Mouse (Mus musculus): ENCODE results near the gene Cpne4. TPM values are rescaled to one million over a fixed set of nuclear protein-coding genes. Genes with fewer than 3 reads are reported as not detected.

The Cpne4 gene
- total and polyA plus RNA-seq, 3 experiments: not detected

GRCm38 (mm10) chr9:104913327-104913726, 366.2 kb downstream of the Cpne4 start:
- no peaks in the 10 kb centered on the region for H3K79me2 ChIP-seq (ENCODE audit: control insufficient read depth, insufficient read depth, low read length, poor library complexity)
- no peaks in the 10 kb centered on the region for H3K36me3 ChIP-seq (ENCODE audit: control insufficient read depth in 1 of 2, insufficient read depth in 2 of 2, low read length in 2 of 2)
- TF ChIP-seq MEF2A (IDR thresholded peaks at IDR 0.05; ENCODE audit: extremely low read depth, insufficient replicate concordance, low read depth, low read length, poor library complexity, severe bottlenecking): no peak
- no peak for TF ChIP-seq MYC (IDR thresholded peaks at IDR 0.05; ENCODE audit: low read depth, low read length)
- TF ChIP-seq KAT2A (conservative IDR thresholded peaks at IDR 0.05; ENCODE audit: low read depth, low read length): no peak
- no peak for TF ChIP-seq ZMIZ1 (IDR thresholded peaks at IDR 0.05; ENCODE audit: low read depth, low read length)
- no peak for TF ChIP-seq POLR2AphosphoS5 (IDR thresholded peaks at IDR 0.05; ENCODE audit: borderline replicate concordance, low read depth, low read length)
- TF ChIP-seq USF1 (IDR thresholded peaks at IDR 0.05; ENCODE audit: low read depth, low read length): no peak
- TF ChIP-seq POLR2A (IDR thresholded peaks at IDR 0.05; ENCODE audit: control insufficient read depth in 1 of 2, insufficient read depth in 1 of 2, low read depth in 1 of 2, low read length in 2 of 2, poor library complexity in 1 of 2): no peak
- TF ChIP-seq HCFC1 (IDR thresholded peaks at IDR 0.05; ENCODE audit: low read depth, low read length): no peak
- TF ChIP-seq ETS1 (IDR thresholded peaks at IDR 0.05; ENCODE audit: low read depth, low read length): no peak
- TF ChIP-seq NELFE (IDR thresholded peaks at IDR 0.05; ENCODE audit: low read depth, low read length): no peak
- no peak for TF ChIP-seq GATA1 (IDR thresholded peaks at IDR 0.05; ENCODE audit: low read depth, low read length)
- TF ChIP-seq ZNF384 (IDR thresholded peaks at IDR 0.05; ENCODE audit: low read depth, low read length): no peak
- TF ChIP-seq RAD21 (IDR thresholded peaks at IDR 0.05; ENCODE audit: low read depth, low read length): no peak
- TF ChIP-seq JUND (IDR thresholded peaks at IDR 0.05; ENCODE audit: low read depth, low read length): no peak

GRCm38 (mm10) chr9:104921197-104921596, 374.1 kb downstream of the Cpne4 start:
- no peak overlapping the region for H3K27ac ChIP-seq (ENCODE audit: control insufficient read depth, low read depth, low read length)
- no peak for DNase-seq (ENCODE audit: low read depth, low spot score)
- no peak for TF ChIP-seq KAT2A (conservative IDR thresholded peaks at IDR 0.05; ENCODE audit: low read depth, low read length)
- TF ChIP-seq TBP (IDR thresholded peaks at IDR 0.05; ENCODE audit: low read depth, low read length): no peak
- no peak for TF ChIP-seq MXI1 (IDR thresholded peaks at IDR 0.05; ENCODE audit: low read depth, low read length)
- no peak for TF ChIP-seq POLR2AphosphoS2 (IDR thresholded peaks at IDR 0.05; ENCODE audit: low read length)
- no peak for TF ChIP-seq ZC3H11A (IDR thresholded peaks at IDR 0.05; ENCODE audit: low read depth, low read length)
- no peak for TF ChIP-seq E2F4 (IDR thresholded peaks at IDR 0.05; ENCODE audit: borderline replicate concordance, low read depth, low read length)
- no peak for TF ChIP-seq ZMIZ1 (IDR thresholded peaks at IDR 0.05; ENCODE audit: low read depth, low read length)
- no peak for TF ChIP-seq POLR2A (IDR thresholded peaks at IDR 0.05; ENCODE audit: control insufficient read depth in 1 of 2, insufficient read depth in 1 of 2, low read depth in 1 of 2, low read length in 2 of 2, poor library complexity in 1 of 2)
- no peak for TF ChIP-seq CHD2 (IDR thresholded peaks at IDR 0.05; ENCODE audit: low read length)
- TF ChIP-seq UBTF (IDR thresholded peaks at IDR 0.05; ENCODE audit: borderline replicate concordance, insufficient read depth, low read depth, low read length): no peak
- no peak for TF ChIP-seq GATA1 (IDR thresholded peaks at IDR 0.05; ENCODE audit: low read depth, low read length)
- no peak for TF ChIP-seq NELFE (IDR thresholded peaks at IDR 0.05; ENCODE audit: low read depth, low read length)
- no peak for TF ChIP-seq MAX (IDR thresholded peaks at IDR 0.05; ENCODE audit: low read length)
- no peak for TF ChIP-seq ETS1 (IDR thresholded peaks at IDR 0.05; ENCODE audit: low read depth, low read length)
- TF ChIP-seq ZKSCAN1 (IDR thresholded peaks at IDR 0.05; ENCODE audit: low read depth, low read length): no peak

More at GRCm38 (mm10) chr9:104913327-104913726, 366.2 kb downstream of the Cpne4 start:
- Histone ChIP-seq H3K9me3 (replicated peaks; ENCODE audit: insufficient read depth, low read length) (no peaks in the 10 kb centered on the region), H3K4me1 (ENCODE audit: control insufficient read depth in 1 of 2, insufficient read depth in 2 of 2, low read length in 2 of 2) (no peaks in the 10 kb centered on the region), H3K9ac (ENCODE audit: control insufficient read depth, low read depth, low read length, poor library complexity, severe bottlenecking) (no peak overlapping the region), H3K27ac (ENCODE audit: control insufficient read depth, low read depth, low read length) (no peak overlapping the region), H3K27me3 (ENCODE audit: control insufficient read depth in 1 of 2, insufficient read depth in 2 of 2, low read length in 2 of 2) (no peaks in the 10 kb centered on the region), H3K4me3 (ENCODE audit: control insufficient read depth in 1 of 2, insufficient read depth in 1 of 2, low read depth in 2 of 2, low read length in 2 of 2) (no peak overlapping the region)
- DNase-seq (ENCODE audit: low read depth, low spot score): no peak

More at GRCm38 (mm10) chr9:104921197-104921596, 374.1 kb downstream of the Cpne4 start:
- Histone ChIP-seq H3K9ac (ENCODE audit: control insufficient read depth, low read depth, low read length, poor library complexity, severe bottlenecking) (no peak overlapping the region), H3K4me1 (ENCODE audit: control insufficient read depth in 1 of 2, insufficient read depth in 2 of 2, low read length in 2 of 2) (no peaks in the 10 kb centered on the region), H3K27me3 (ENCODE audit: control insufficient read depth in 1 of 2, insufficient read depth in 2 of 2, low read length in 2 of 2) (no peaks in the 10 kb centered on the region), H3K36me3 (ENCODE audit: control insufficient read depth in 1 of 2, insufficient read depth in 2 of 2, low read length in 2 of 2) (no peaks in the 10 kb centered on the region), H3K79me2 (ENCODE audit: control insufficient read depth, insufficient read depth, low read length, poor library complexity) (no peaks in the 10 kb centered on the region), H3K9me3 (replicated peaks; ENCODE audit: insufficient read depth, low read length) (no peaks in the 10 kb centered on the region), H3K4me3 (ENCODE audit: control insufficient read depth in 1 of 2, insufficient read depth in 1 of 2, low read depth in 2 of 2, low read length in 2 of 2) (no peak overlapping the region)

Measured in MEL (cell line).